Comparison of ENCODE assay signal across 9 mouse cellular contexts in the genomic region with DNA sequence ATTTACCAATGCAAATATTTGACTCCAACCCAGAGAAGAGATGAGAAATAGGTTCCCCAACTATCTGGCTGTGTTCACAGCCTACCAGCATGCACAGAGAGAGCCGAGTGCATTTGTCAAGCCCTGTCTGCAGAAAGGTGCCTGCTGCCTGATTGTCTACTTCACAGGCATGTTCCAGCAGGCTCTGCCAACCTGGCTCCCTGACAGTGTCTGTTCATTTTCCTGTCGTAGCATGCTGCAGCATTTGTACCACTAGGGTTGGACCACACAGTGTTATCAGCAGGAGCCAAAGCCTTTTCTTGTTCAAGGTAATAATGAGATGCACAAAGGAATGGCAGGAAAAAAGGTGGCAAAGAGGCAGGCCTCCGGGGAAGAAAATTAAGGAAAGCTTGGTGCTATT.
A peak's percentile ranks its signal among the peaks of the same experiment; 100 is the strongest.
DNase-seq lines count a peak whose midpoint lies in the region; ATAC-seq and TF ChIP-seq lines count a peak whose summit lies in the region.
"Had no signal": no experiment of that assay in that cellular context is flagged by ENCODE, and none has a peak within 500 bp of the region (broad histone marks: within the 10 kb centered on the region; RNA-seq: fewer than 3 reads in every experiment).

No protein-coding gene starts in this region.

- TF ChIP-seq CTCF in midbrain, postnatal 0 days (IDR thresholded peaks at IDR 0.05): peak; percentile 36; the same call in 1 of the 2 replicates

- no peaks in the 10 kb centered on the region for H3K9me3 ChIP-seq in hindbrain, embryonic 16.5 days (ENCODE audit: control insufficient read depth, low read length)
- no peaks in the 10 kb centered on the region for H3K9me3 ChIP-seq in midbrain, postnatal 0 days (ENCODE audit: low read length)
- no peaks in the 10 kb centered on the region for H3K9me3 ChIP-seq in kidney, embryonic 16.5 days (ENCODE audit: low read length)
- H3K9me3 ChIP-seq in intestine, embryonic 15.5 days: no peaks in the 10 kb centered on the region
- H3K9me3 ChIP-seq: embryonic facial prominence, embryonic 12.5 days had no signal

- H3K4me1 ChIP-seq in hindbrain, embryonic 16.5 days (ENCODE audit: control insufficient read depth, insufficient read depth, low read depth, low read length): peaks cover 4% of the 10 kb centered on the region
- no peaks in the 10 kb centered on the region for H3K4me1 ChIP-seq in midbrain, postnatal 0 days (ENCODE audit: insufficient read depth, low read length)
- H3K4me1 ChIP-seq in kidney, embryonic 16.5 days (ENCODE audit: insufficient read depth, low read length): no peaks in the 10 kb centered on the region
- H3K4me1 ChIP-seq in intestine, embryonic 15.5 days (replicated peaks): no peaks in the 10 kb centered on the region
- H3K4me1 ChIP-seq: embryonic facial prominence, embryonic 12.5 days had no signal

- peak overlapping the region; percentile 50; the same call in 1 of the 2 replicates for H3K27ac ChIP-seq in hindbrain, embryonic 16.5 days (ENCODE audit: low read depth, low read length)
- 0 out of 2 replicates have a peak overlapping the region, but pooled peaks have one; percentile 18 for H3K27ac ChIP-seq in midbrain, postnatal 0 days (ENCODE audit: low read depth, low read length)
- no peak overlapping the region for H3K27ac ChIP-seq in kidney, embryonic 16.5 days (ENCODE audit: low read length)
- no peak overlapping the region for H3K27ac ChIP-seq in intestine, embryonic 15.5 days
- H3K27ac ChIP-seq: embryonic facial prominence, embryonic 12.5 days had no signal

- intact Hi-C loops in heart, postnatal 10 days (cut with DNase I): no loop called here

- no peaks in the 10 kb centered on the region for H3K36me3 ChIP-seq in hindbrain, embryonic 16.5 days (ENCODE audit: control insufficient read depth, insufficient read depth, low read length)
- no peaks in the 10 kb centered on the region for H3K36me3 ChIP-seq in midbrain, postnatal 0 days (ENCODE audit: insufficient read depth, low read length)
- no peaks in the 10 kb centered on the region for H3K36me3 ChIP-seq in kidney, embryonic 16.5 days (ENCODE audit: insufficient read depth, low read length)
- no peaks in the 10 kb centered on the region for H3K36me3 ChIP-seq in intestine, embryonic 15.5 days
- H3K36me3 ChIP-seq: embryonic facial prominence, embryonic 12.5 days had no signal

- peak; percentile 85 for ATAC-seq in hindbrain, embryonic 16.5 days
- ATAC-seq in midbrain, postnatal 0 days (ENCODE audit: low FRiP score): no peak
- no peak for ATAC-seq in kidney, embryonic 16.5 days (ENCODE audit: low FRiP score, low TSS enrichment)
- no peak for ATAC-seq in intestine, embryonic 15.5 days

- H3K4me2 ChIP-seq in hindbrain, embryonic 16.5 days (ENCODE audit: low read length): no peak overlapping the region
- H3K4me2 ChIP-seq in midbrain, postnatal 0 days (ENCODE audit: low read depth, low read length, poor library complexity, severe bottlenecking): no peak overlapping the region
- no peak overlapping the region for H3K4me2 ChIP-seq in kidney, embryonic 16.5 days (replicated peaks; ENCODE audit: low read depth, low read length)
- no peak overlapping the region for H3K4me2 ChIP-seq in intestine, embryonic 15.5 days (replicated peaks)
- H3K4me2 ChIP-seq: embryonic facial prominence, embryonic 12.5 days had no signal

- H3K27me3 ChIP-seq in hindbrain, embryonic 16.5 days (replicated peaks; ENCODE audit: control insufficient read depth, insufficient read depth, low read length): no peaks in the 10 kb centered on the region
- H3K27me3 ChIP-seq in midbrain, postnatal 0 days (ENCODE audit: insufficient read depth, low read length): no peaks in the 10 kb centered on the region
- H3K27me3 ChIP-seq in kidney, embryonic 16.5 days (ENCODE audit: insufficient read depth, low read length): no peaks in the 10 kb centered on the region
- H3K27me3 ChIP-seq in intestine, embryonic 15.5 days (replicated peaks): no peaks in the 10 kb centered on the region
- H3K27me3 ChIP-seq: embryonic facial prominence, embryonic 12.5 days had no signal

- no peak overlapping the region for H3K4me3 ChIP-seq in hindbrain, embryonic 16.5 days (ENCODE audit: low read length)
- no peak overlapping the region for H3K4me3 ChIP-seq in midbrain, postnatal 0 days (ENCODE audit: low read depth, low read length)
- H3K4me3 ChIP-seq in kidney, embryonic 16.5 days (ENCODE audit: low read length): no peak overlapping the region
- no peak overlapping the region for H3K4me3 ChIP-seq in intestine, embryonic 15.5 days (replicated peaks)
- H3K4me3 ChIP-seq: embryonic facial prominence, embryonic 12.5 days had no signal

- 12% methylated on average over 3 of the region's 3 CpGs for WGBS in hindbrain, embryonic 16.5 days
- WGBS in midbrain, postnatal 0 days: 7% methylated on average over 3 of the region's 3 CpGs
- 43% methylated on average over 3 of the region's 3 CpGs for WGBS in kidney, embryonic 16.5 days
- 13% methylated on average over 3 of the region's 3 CpGs for WGBS in intestine, embryonic 15.5 days

- peak; percentile 0 to 1 for DNase-seq in heart, postnatal 10 days
- DNase-seq in heart, adult 18-20 months: no peak
- DNase-seq in cerebellum, postnatal 36 days: peak; percentile 80 to 85
- peak; percentile 73 for DNase-seq in midbrain, postnatal 0 days (ENCODE audit: low spot score)
- no peak for DNase-seq in lung, postnatal 4 days

- H3K9ac ChIP-seq in hindbrain, embryonic 16.5 days (ENCODE audit: low read depth, low read length): no peak overlapping the region
- H3K9ac ChIP-seq in midbrain, postnatal 0 days (replicated peaks; ENCODE audit: low read length, poor library complexity, severe bottlenecking): no peak overlapping the region
- no peak overlapping the region for H3K9ac ChIP-seq in kidney, embryonic 16.5 days (replicated peaks; ENCODE audit: low read length)
- H3K9ac ChIP-seq in intestine, embryonic 15.5 days: no peak overlapping the region
- H3K9ac ChIP-seq: embryonic facial prominence, embryonic 12.5 days had no signal

Comparison
In these comparisons a context has a peak if more than half of its experiments do, and no peak if none do; other contexts are left out.
1. DNase-seq: peak in heart, postnatal 10 days (2 of 2), cerebellum, postnatal 36 days (2 of 2) and midbrain, postnatal 0 days (single experiment); none in heart, adult 18-20 months (0 of 2) and lung, postnatal 4 days (0 of 2).
2. H3K27ac ChIP-seq: peak in hindbrain, embryonic 16.5 days (single experiment) and midbrain, postnatal 0 days (single experiment); none in kidney, embryonic 16.5 days (single experiment) and intestine, embryonic 15.5 days (single experiment).